Mouse (Mus musculus) ES-E14 (cell line): ENCODE results near the gene Zmiz1.

ENCODE experiments used
- CHD2 ChIP-seq: IDR thresholded peaks from 2 replicates; pipeline ENCODE4 v1.6.1; 2014; ENCODE audit warnings: mild to moderate bottlenecking, low read depth, low read length, inconsistent platforms
- HCFC1 ChIP-seq: IDR thresholded peaks from 2 replicates; pipeline ENCODE4 v1.6.1; 2012; ENCODE audit warnings: low read length, inconsistent platforms, borderline replicate concordance; ENCODE audit not compliant: insufficient read depth
- ZNF384 ChIP-seq: IDR thresholded peaks from 2 replicates; pipeline ENCODE4 v1.6.1; 2012; ENCODE audit warnings: low read depth, low read length, inconsistent platforms

DNA sequence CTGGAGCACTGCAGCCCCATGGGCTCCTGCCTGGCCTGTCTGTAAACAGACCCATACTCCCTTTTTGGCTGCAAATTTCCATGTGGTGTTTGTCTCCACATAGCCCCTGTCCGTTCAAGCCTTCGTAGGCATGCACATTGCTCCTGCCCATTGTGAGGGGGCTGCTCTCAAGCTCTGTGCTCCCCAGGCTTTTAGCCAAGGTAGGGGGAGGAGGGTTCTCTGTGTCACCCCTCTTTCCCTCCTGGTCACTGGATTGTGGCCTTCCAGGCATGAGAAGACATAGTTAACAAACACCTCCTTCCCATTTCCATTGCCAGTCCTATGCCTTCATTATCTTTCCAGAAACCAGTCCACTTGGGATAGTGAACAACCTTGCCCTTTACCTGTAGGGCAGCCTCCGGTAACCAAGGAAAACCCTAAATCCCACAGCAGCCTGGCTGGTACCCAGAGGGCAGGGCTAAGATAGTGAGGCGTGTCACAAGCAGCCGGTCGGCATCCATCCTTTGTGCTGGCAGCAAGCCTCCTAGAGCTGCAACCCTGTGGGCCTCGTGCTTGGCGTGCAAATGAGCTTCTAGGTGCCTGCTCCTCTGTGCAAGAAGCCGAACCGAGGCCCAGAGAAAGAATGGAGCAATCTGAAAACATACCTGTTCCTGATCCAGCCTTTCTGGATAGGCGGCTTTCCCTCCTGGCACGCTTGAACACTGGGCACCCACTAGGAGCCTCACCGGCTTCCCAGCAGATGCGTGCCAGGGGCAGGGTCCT lies 174.7 kb downstream of the Zmiz1 start:
- TF ChIP-seq ZNF384 = no peak
- TF ChIP-seq HCFC1 = no peak
- TF ChIP-seq CHD2 = no peak
